Mouse (Mus musculus) intestine, embryonic 14.5 days (tissue): ENCODE measurements around the gene Fam160a1. TPM values are rescaled to one million over a fixed set of nuclear protein-coding genes. Genes with fewer than 3 reads are reported as not detected.

Source experiments
- ATAC-seq: fragments of 200-750 bp; cut with Nextera tagmentation; replicated peaks from 2 replicates; pipeline ENCODE4 v1.8.0; 2017; ENCODE audit warnings: low read depth, moderate number of reproducible peaks, moderate TSS enrichment, moderate library complexity; ENCODE audit not compliant: low FRiP score, low TSS enrichment
- DNase-seq: peaks from one replicate; pipeline ENCODE4 v3.0.0-alpha.2; 2018; ENCODE audit warnings: low spot score
- H3K27ac ChIP-seq: fragments of 300-500 bp; sonication (generic); 2 replicates; pipeline ENCODE4 v1.5.1; 2014; ENCODE audit warnings: low read depth, mild to moderate bottlenecking, control low read depth
- H3K27me3 ChIP-seq: fragments of 300-500 bp; sonication (generic); replicated peaks from 2 replicates; pipeline ENCODE4 v1.6.1; 2014; ENCODE audit warnings: low read length, control low read depth; ENCODE audit not compliant: control insufficient read depth, insufficient read depth
- H3K36me3 ChIP-seq: fragments of 300-500 bp; sonication (generic); 2 replicates; pipeline ENCODE4 v1.6.1; 2014; ENCODE audit warnings: low read length, control low read depth; ENCODE audit not compliant: control insufficient read depth, insufficient read depth
- H3K4me1 ChIP-seq: fragments of 300-500 bp; sonication (generic); replicated peaks from 2 replicates; pipeline ENCODE4 v1.6.1; 2014; ENCODE audit warnings: low read length, control low read depth, mixed read lengths; ENCODE audit not compliant: control insufficient read depth, insufficient read depth
- H3K4me2 ChIP-seq: fragments of 300-500 bp; sonication (generic); 2 replicates; pipeline ENCODE4 v1.6.1; 2014; ENCODE audit warnings: low read length
- H3K4me3 ChIP-seq: fragments of 300-500 bp; sonication (generic); 2 replicates; pipeline ENCODE4 v1.5.1; 2014; ENCODE audit warnings: low read depth, low read length, control low read depth, mixed read lengths
- H3K9ac ChIP-seq: fragments of 300-500 bp; sonication (generic); 2 replicates; pipeline ENCODE4 v1.6.1; 2014; ENCODE audit warnings: mild to moderate bottlenecking, low read length
- H3K9me3 ChIP-seq: fragments of 300-500 bp; sonication (generic); 2 replicates; pipeline ENCODE4 v1.6.1; 2016; ENCODE audit warnings: low read length, control low read depth; ENCODE audit not compliant: control insufficient read depth
- WGBS: fragments of 180-500 bp; shearing (Covaris S2); extraction: QIAGEN DNeasy Blood & Tissue Kit; methylation state at CpG from one replicate; pipeline ENCODE4 v1.1.7; 2014; 5-methylcytosine and 5-hydroxymethylcytosine counted together
- polyA plus RNA-seq: library from polyadenylated mRNA; unstranded; fragments of >200 nt; fragmentation: Nextera tagmentation; extraction: Ambion mirVana; gene quantifications from 2 replicates; pipeline ENCODE4 v1.2.1, GENCODE M21; 2014

Fam160a1 gene
- polyA plus RNA-seq, 1 experiment from 2014 or later, result 3.3 TPM

DNA sequence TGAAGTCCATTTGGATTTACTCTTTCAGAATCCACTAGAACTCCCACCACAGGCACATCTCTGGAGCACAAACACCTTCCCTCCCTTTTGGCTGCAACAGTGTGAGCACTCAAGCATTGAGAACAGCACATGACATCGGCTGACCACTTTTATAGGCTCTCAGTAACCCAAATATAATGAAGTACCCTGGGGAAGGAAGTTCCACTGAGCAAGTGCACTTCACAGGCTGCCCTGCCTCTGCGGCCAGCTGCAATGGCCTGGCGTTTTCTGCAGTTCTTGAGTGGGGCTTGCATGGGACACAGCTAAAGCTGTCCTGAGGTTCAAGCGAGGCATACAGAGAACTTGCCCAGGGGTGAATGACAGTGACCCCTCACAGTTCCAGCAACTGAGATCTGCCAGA is 126.0 kb downstream of the Fam160a1 start:
- 71% methylated on average over 4 of the region's 4 CpGs for WGBS

DNA sequence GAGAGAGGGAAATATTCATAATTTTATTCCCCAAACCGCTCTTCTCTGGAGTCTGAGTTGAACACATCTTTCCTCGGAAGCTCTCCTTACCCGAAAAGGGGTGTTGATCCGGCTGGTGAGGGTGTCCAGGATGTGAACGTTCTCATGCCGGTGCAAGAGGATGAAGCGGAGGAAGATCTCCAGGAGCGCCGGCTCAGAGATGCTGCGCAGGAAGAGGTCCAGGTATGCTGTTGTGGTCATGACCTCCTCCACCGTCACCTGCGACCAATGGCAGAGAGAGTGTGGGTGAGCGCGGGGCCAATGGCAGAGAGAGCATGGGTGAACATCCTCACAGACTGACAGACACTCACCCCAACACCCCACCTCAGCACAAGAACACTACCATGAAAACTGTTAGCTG is 128.8 kb downstream of the Fam160a1 start:
- ATAC-seq, result no peak
- Histone ChIP-seq H3K4me2 (no peak overlapping the region), H3K27ac (no peak overlapping the region), H3K4me1 (no peaks in the 10 kb centered on the region), H3K9ac (no peak overlapping the region), H3K9me3 (no peaks in the 10 kb centered on the region), H3K27me3 (no peaks in the 10 kb centered on the region), H3K36me3 (no peaks in the 10 kb centered on the region), H3K4me3 (no peak overlapping the region)
- WGBS, result 96% methylated on average over 14 of the region's 14 CpGs
- DNase-seq, result no peak

More for the DNA sequence above, 126.0 kb downstream of the Fam160a1 start:
- ATAC-seq (no peak), DNase-seq (no peak)
- Histone ChIP-seq H3K36me3 (no peaks in the 10 kb centered on the region), H3K27ac (no peak overlapping the region), H3K4me1 (no peaks in the 10 kb centered on the region), H3K4me2 (no peak overlapping the region), H3K27me3 (no peaks in the 10 kb centered on the region), H3K4me3 (no peak overlapping the region), H3K9ac (no peak overlapping the region), H3K9me3 (no peaks in the 10 kb centered on the region)

DNA sequence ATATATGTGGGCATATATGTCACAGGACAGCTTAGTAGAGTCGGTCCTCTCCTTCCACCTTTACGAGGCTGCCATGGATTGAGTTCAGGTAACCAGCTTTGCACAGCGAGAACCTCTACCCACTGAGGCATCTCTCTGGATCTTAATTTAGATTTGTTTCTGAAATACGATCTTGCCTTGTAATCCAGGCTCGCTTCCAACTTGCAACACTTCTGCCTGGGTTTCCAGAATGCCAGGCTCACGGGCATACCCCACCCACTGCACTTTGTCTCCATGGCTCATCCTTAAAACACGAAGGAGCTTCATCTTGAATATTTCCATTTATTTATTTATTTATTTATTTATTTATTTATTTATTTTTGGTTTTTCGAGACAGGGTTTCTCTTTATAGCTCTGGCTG is 131.8 kb downstream of the Fam160a1 start:
- no peaks in the 10 kb centered on the region for H3K4me1 ChIP-seq
- H3K4me3 ChIP-seq, result no peak overlapping the region
- DNase-seq (no peak), ATAC-seq (no peak)
- H3K4me2 ChIP-seq, result no peak overlapping the region
- no peak overlapping the region for H3K27ac ChIP-seq
- H3K36me3 ChIP-seq, result no peaks in the 10 kb centered on the region
- no peaks in the 10 kb centered on the region for H3K27me3 ChIP-seq
- H3K9me3 ChIP-seq, result no peaks in the 10 kb centered on the region
- 87% methylated on average over 8 of the region's 8 CpGs for WGBS
- H3K9ac ChIP-seq, result no peak overlapping the region

DNA sequence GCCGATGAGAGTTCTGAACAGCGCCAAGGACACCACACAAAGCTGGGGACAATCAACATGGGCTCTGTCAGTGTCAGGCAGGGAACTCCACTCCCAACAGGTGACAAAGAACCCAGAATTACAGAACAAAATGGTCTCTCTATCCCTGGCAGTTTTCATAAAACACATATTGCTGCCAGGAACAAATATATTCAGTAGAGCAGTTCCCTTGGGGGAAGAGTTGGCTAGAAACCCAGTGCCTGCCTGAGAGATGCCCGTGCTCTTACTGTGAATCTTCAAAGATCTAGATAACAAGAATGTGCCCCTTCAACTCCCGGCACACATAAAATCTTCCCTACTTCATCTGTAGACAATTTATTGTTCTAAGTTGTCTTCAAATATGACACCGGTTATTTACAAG is 133.5 kb downstream of the Fam160a1 start:
- 86% methylated on average over 5 of the region's 5 CpGs for WGBS
- DNase-seq (no peak), ATAC-seq (no peak)
- Histone ChIP-seq H3K27ac (no peak overlapping the region), H3K9ac (no peak overlapping the region), H3K9me3 (no peaks in the 10 kb centered on the region), H3K4me2 (no peak overlapping the region), H3K36me3 (no peaks in the 10 kb centered on the region), H3K4me3 (no peak overlapping the region), H3K4me1 (no peaks in the 10 kb centered on the region), H3K27me3 (no peaks in the 10 kb centered on the region)

DNA sequence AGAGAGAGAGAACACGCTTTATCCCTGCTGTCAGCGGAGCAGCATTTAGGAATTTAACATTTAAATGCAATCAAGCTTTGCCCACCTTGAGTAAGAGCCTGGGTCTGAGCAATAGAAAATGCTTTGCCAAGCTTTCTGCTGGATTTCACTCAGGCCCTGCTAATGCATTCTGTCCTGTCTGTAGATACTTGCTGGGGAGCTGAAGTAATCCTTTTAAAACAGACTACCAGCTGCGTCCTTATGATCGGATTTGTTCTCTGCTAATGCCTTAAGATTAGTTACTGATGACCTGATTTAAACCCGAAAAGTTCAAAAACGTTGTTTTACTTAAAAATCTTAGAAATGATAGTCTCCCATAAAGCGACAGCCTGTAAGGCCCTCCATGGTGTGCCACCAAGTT is 136.0 kb downstream of the Fam160a1 start:
- Histone ChIP-seq H3K27ac (no peak overlapping the region), H3K4me2 (no peak overlapping the region), H3K4me3 (no peak overlapping the region), H3K9ac (no peak overlapping the region), H3K36me3 (no peaks in the 10 kb centered on the region), H3K27me3 (no peaks in the 10 kb centered on the region), H3K9me3 (no peaks in the 10 kb centered on the region), H3K4me1 (no peaks in the 10 kb centered on the region)
- DNase-seq, result no peak
- ATAC-seq, result no peak
- 82% methylated on average over 7 of the region's 7 CpGs for WGBS

DNA sequence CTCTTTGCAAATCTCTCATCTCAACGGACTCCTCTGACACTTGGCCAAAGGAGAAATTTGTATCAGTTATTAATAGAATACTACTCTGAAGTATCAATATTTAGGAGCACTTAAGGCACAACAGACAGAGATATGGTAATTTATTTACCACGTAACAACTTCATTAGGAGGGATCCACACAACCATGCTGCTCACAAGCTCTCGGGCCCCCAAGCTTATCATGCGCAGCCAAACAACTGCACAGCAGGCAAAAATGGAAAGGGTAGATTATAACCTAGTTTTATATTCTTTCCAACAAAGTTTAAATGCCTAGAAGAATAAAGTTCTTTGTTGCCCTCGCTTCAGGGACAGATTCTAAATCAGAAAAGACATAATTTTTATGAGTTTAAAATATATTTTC is 137.1 kb downstream of the Fam160a1 start:
- ATAC-seq, result no peak
- no peaks in the 10 kb centered on the region for H3K4me1 ChIP-seq
- no peaks in the 10 kb centered on the region for H3K9me3 ChIP-seq
- no peak for DNase-seq
- no peak overlapping the region for H3K4me2 ChIP-seq
- WGBS, result 88% methylated on average over 5 of the region's 5 CpGs
- H3K27ac ChIP-seq, result no peak overlapping the region
- H3K9ac ChIP-seq, result no peak overlapping the region
- no peak overlapping the region for H3K4me3 ChIP-seq
- no peaks in the 10 kb centered on the region for H3K27me3 ChIP-seq
- no peaks in the 10 kb centered on the region for H3K36me3 ChIP-seq

DNA sequence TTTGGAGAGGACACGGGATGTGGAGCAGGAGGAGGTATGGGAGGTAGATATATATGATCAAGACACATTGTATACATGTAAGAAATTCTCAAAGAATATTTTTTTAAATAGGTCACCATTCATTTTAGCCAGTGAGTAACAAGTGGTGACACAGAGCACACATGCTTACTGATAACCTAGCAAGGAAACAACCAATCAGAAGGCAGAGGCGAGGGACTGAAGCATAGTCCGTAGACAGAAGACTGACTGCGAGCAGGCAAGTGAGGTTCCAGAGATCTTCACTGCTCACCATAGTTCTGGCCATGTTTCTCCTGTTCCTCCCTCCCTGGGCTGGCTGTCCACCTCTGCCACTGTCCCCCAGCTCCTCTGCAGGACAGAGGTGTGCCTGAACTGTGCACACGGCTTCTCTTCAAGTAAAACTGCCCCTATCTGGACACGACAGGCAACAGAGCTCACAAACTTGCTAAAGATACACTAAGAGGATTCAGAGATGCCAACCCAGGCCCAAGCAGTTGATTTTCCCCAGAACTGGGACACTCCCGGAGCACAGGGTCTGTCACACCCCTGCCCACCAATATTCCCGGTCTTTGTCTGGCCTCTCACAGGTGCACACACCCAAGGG is 137.7 kb downstream of the Fam160a1 start:
- H3K4me2 ChIP-seq, result no peak overlapping the region
- no peaks in the 10 kb centered on the region for H3K36me3 ChIP-seq
- DNase-seq, result no peak
- no peaks in the 10 kb centered on the region for H3K27me3 ChIP-seq
- no peak overlapping the region for H3K4me3 ChIP-seq
- no peak overlapping the region for H3K9ac ChIP-seq
- ATAC-seq, result no peak
- 88% methylated on average over 8 of the region's 8 CpGs for WGBS
- no peaks in the 10 kb centered on the region for H3K9me3 ChIP-seq
- no peak overlapping the region for H3K27ac ChIP-seq
- H3K4me1 ChIP-seq, result no peaks in the 10 kb centered on the region

DNA sequence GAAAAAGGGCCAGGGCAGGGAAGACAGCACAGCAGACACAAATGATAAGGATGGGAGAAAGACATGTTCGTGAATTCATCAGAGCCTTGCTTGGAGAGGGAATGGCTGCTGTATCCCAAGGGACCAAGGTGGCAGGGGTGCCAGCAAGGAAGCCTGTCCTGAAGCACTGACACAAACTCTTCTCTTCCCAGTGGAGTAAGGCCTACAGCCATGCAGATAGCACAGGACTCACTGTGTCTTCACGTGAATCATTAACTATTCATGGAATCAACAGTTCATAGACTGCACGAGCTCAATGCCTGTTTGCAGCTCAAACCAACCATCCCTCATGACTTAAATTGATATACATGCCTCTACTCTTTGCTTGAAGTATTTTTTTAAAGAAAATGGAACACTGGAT is 139.1 kb downstream of the Fam160a1 start:
- no peak overlapping the region for H3K9ac ChIP-seq
- ATAC-seq (no peak), DNase-seq (no peak)
- H3K4me3 ChIP-seq, result no peak overlapping the region
- no peak overlapping the region for H3K27ac ChIP-seq
- no peaks in the 10 kb centered on the region for H3K9me3 ChIP-seq
- no peak overlapping the region for H3K4me2 ChIP-seq
- 70% methylated on average over 3 of the region's 3 CpGs for WGBS
- no peaks in the 10 kb centered on the region for H3K36me3 ChIP-seq
- no peaks in the 10 kb centered on the region for H3K27me3 ChIP-seq
- H3K4me1 ChIP-seq, result no peaks in the 10 kb centered on the region

DNA sequence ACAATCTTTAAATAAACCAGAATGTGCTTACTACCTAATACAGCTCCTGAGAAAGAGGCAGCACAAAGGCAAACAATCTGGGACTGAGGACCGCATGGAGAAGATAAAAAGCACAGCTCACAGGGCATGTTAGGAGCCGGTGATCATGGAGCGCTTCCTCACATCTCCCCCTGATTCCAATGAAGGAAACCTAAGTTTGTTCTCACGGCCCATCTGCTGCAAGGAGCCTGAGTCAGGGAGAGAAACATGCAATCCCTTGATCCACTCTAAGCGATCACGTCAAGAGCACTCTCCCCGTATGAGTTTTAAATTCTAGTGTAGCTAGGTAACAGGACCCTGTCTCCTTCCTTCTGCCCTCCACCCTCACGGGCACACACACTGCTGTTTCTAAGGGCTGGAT is 140.0 kb downstream of the Fam160a1 start:
- no peak overlapping the region for H3K27ac ChIP-seq
- H3K9me3 ChIP-seq, result no peaks in the 10 kb centered on the region
- H3K27me3 ChIP-seq, result no peaks in the 10 kb centered on the region
- no peak overlapping the region for H3K4me3 ChIP-seq
- no peak overlapping the region for H3K9ac ChIP-seq
- no peak overlapping the region for H3K4me2 ChIP-seq
- DNase-seq (no peak), ATAC-seq (no peak)
- no peaks in the 10 kb centered on the region for H3K4me1 ChIP-seq
- 68% methylated on average over 8 of the region's 8 CpGs for WGBS
- H3K36me3 ChIP-seq, result no peaks in the 10 kb centered on the region
